8 mouse cellular contexts compared by ENCODE assay signal in genomic region chr2:75055187-75055543, GRCm38 (mm10).
A peak's percentile ranks its signal among the peaks of the same experiment; 100 is the strongest.
DNase-seq lines count a peak whose midpoint lies in the region; ATAC-seq and TF ChIP-seq lines count a peak whose summit lies in the region.

No protein-coding gene starts in this region.

- H3K4me1 ChIP-seq in spleen, adult 2 months (ENCODE audit: control insufficient read depth, insufficient read depth, insufficient read length), result no peaks in the 10 kb centered on the region
- peaks cover 6% of the 10 kb centered on the region; the same call in 1 of the 2 replicates for H3K4me1 ChIP-seq in forebrain, embryonic 15.5 days
- H3K4me1 ChIP-seq in hindbrain, postnatal 0 days (ENCODE audit: insufficient read depth, low read length), result peaks cover 3% of the 10 kb centered on the region; the same call in 1 of the 2 replicates
- H3K4me1 ChIP-seq in limb, embryonic 14.5 days (ENCODE audit: control insufficient read depth, insufficient read depth, low read length), result peaks cover 7% of the 10 kb centered on the region; the same call in 1 of the 2 replicates

- peak; percentile 69 for ATAC-seq in forebrain, embryonic 15.5 days (replicated peaks)
- ATAC-seq in hindbrain, postnatal 0 days, result peak; percentile 76
- ATAC-seq in limb, embryonic 14.5 days (ENCODE audit: low FRiP score, low read depth), result peak; percentile 44; the same call in 1 of the 2 replicates

- H3K4me3 ChIP-seq in spleen, adult 2 months (ENCODE audit: extremely low read depth, insufficient read depth, insufficient read length), result no peak overlapping the region
- peak overlapping the region; percentile 40 for H3K4me3 ChIP-seq in forebrain, embryonic 15.5 days
- H3K4me3 ChIP-seq in hindbrain, postnatal 0 days (ENCODE audit: low read length), result peak overlapping the region; percentile 38
- peak overlapping the region; percentile 32 for H3K4me3 ChIP-seq in limb, embryonic 14.5 days (replicated peaks; ENCODE audit: low read length)
- no peak overlapping the region for H3K4me3 ChIP-seq in myocyte

- no peaks in the 10 kb centered on the region for H3K27me3 ChIP-seq in spleen, adult 2 months (ENCODE audit: control insufficient read depth, insufficient read depth, low read length)
- H3K27me3 ChIP-seq in forebrain, embryonic 15.5 days, result no peaks in the 10 kb centered on the region
- H3K27me3 ChIP-seq in hindbrain, postnatal 0 days (ENCODE audit: insufficient read depth, low read length), result no peaks in the 10 kb centered on the region
- peaks cover 37% of the 10 kb centered on the region for H3K27me3 ChIP-seq in limb, embryonic 14.5 days (ENCODE audit: control insufficient read depth, insufficient read depth, low read length)
- H3K27me3 ChIP-seq in myocyte (ENCODE audit: control insufficient read depth, insufficient read depth, insufficient read length), result peaks cover 28% of the 10 kb centered on the region

- WGBS in spleen, adult 2 months, result 1% methylated on average over 6 of the region's 6 CpGs
- WGBS in forebrain, embryonic 15.5 days, result 2% methylated on average over 6 of the region's 6 CpGs
- 0% methylated on average over 6 of the region's 6 CpGs for WGBS in hindbrain, postnatal 0 days
- 0% methylated on average over 6 of the region's 6 CpGs for WGBS in limb, embryonic 14.5 days

- H3K9me3 ChIP-seq in forebrain, embryonic 15.5 days, result no peaks in the 10 kb centered on the region
- no peaks in the 10 kb centered on the region for H3K9me3 ChIP-seq in hindbrain, postnatal 0 days (ENCODE audit: low read length)
- no peaks in the 10 kb centered on the region for H3K9me3 ChIP-seq in limb, embryonic 14.5 days (ENCODE audit: control insufficient read depth, low read length)

- 0 out of 2 replicates have a peak overlapping the region, but pooled peaks have one; percentile 45 for H3K9ac ChIP-seq in forebrain, embryonic 15.5 days (replicated peaks)
- H3K9ac ChIP-seq in hindbrain, postnatal 0 days (replicated peaks; ENCODE audit: low read length), result peak overlapping the region; percentile 53
- peak overlapping the region; percentile 41 for H3K9ac ChIP-seq in limb, embryonic 14.5 days (ENCODE audit: low read depth, low read length, severe bottlenecking)

- TF ChIP-seq POLR2A in spleen, adult 2 months (IDR thresholded peaks at IDR 0.05; ENCODE audit: low read depth, low read length), result no peak
- TF ChIP-seq POLR2A in limb, embryonic 14.5 days (IDR thresholded peaks at IDR 0.05; ENCODE audit: borderline replicate concordance, extremely low read depth, insufficient read depth, insufficient read length), result no peak
- TF ChIP-seq POLR2A in myocyte (IDR thresholded peaks at IDR 0.05; ENCODE audit: insufficient read length, low read depth), result no peak

- TF ChIP-seq CTCF in spleen, adult 2 months (IDR thresholded peaks at IDR 0.05; ENCODE audit: extremely low read depth, insufficient read depth, insufficient read length, insufficient replicate concordance), result peak; percentile 47; the same call in 1 of the 2 replicates
- peak; percentile 87 for TF ChIP-seq CTCF in hindbrain, postnatal 0 days (IDR thresholded peaks at IDR 0.05; ENCODE audit: low read depth)

- H3K4me2 ChIP-seq in forebrain, embryonic 15.5 days (replicated peaks), result peak overlapping the region; percentile 68
- peak overlapping the region; percentile 63 for H3K4me2 ChIP-seq in hindbrain, postnatal 0 days (ENCODE audit: low read depth, low read length)
- H3K4me2 ChIP-seq in limb, embryonic 14.5 days (replicated peaks; ENCODE audit: low read depth, low read length, severe bottlenecking), result peak overlapping the region; percentile 65
- peak overlapping the region; percentile 60 for H3K4me2 ChIP-seq in myocyte (ENCODE audit: low read depth)

- no peaks in the 10 kb centered on the region for H3K79me2 ChIP-seq in myocyte (ENCODE audit: control insufficient read depth, insufficient read depth)

- no peaks in the 10 kb centered on the region for H3K36me3 ChIP-seq in spleen, adult 2 months (ENCODE audit: control insufficient read depth, insufficient read depth, low read length)
- no peaks in the 10 kb centered on the region for H3K36me3 ChIP-seq in forebrain, embryonic 15.5 days
- no peaks in the 10 kb centered on the region for H3K36me3 ChIP-seq in hindbrain, postnatal 0 days (ENCODE audit: insufficient read depth, low read length)
- no peaks in the 10 kb centered on the region for H3K36me3 ChIP-seq in limb, embryonic 14.5 days (ENCODE audit: control insufficient read depth, insufficient read depth, low read length)
- no peaks in the 10 kb centered on the region for H3K36me3 ChIP-seq in myocyte (ENCODE audit: control insufficient read depth, insufficient read depth)

- no peak overlapping the region for H3ac ChIP-seq in myocyte (ENCODE audit: control insufficient read depth, insufficient read length)

- no peak overlapping the region for H3K27ac ChIP-seq in spleen, adult 2 months (ENCODE audit: insufficient read depth, low read length)
- no peak overlapping the region for H3K27ac ChIP-seq in forebrain, embryonic 15.5 days (replicated peaks)
- no peak overlapping the region for H3K27ac ChIP-seq in hindbrain, postnatal 0 days
- no peak overlapping the region for H3K27ac ChIP-seq in limb, embryonic 14.5 days (replicated peaks; ENCODE audit: low read depth, low read length)

- DNase-seq in spleen, adult 2 months (ENCODE audit: low read depth in 1 of 2, low spot score in 2 of 2), result peak in 1 of 2 experiments; percentile 26
- DNase-seq in spleen, adult 12 weeks (ENCODE audit: low spot score), result no peak
- peak; percentile 11 for DNase-seq in c-Kit-negative CD71-positive TER-119-positive erythroid progenitor cells, embryonic 14.5 days (ENCODE audit: low read depth, low spot score)
- DNase-seq in hindbrain, postnatal 0 days (ENCODE audit: low spot score), result peak; percentile 89
- DNase-seq in limb, embryonic 14.5 days (ENCODE audit: low spot score), result peak; percentile 78
- peak; percentile 35 to 36 for DNase-seq in thymus, postnatal 36 days

TF ChIP-seq in myocyte, 11 proteins besides CTCF, POLR2A, EP300 and RAD21:
- no peak for TF ChIP-seq TCF3 (IDR thresholded peaks at IDR 0.05; ENCODE audit: insufficient read length, low read depth)
TF ChIP-seq in myocyte: peak in this region for 0.

Comparison
In these comparisons a context has a peak if more than half of its experiments do, and no peak if none do; other contexts are left out.
1. H3K4me3 ChIP-seq: peak in forebrain, embryonic 15.5 days (single experiment), hindbrain, postnatal 0 days (single experiment) and limb, embryonic 14.5 days (single experiment); none in spleen, adult 2 months (single experiment) and myocyte (single experiment).
2. Peak in every context shown above with its lines, with median percentiles within 50 percentile points of each other: ATAC-seq, H3K4me2 ChIP-seq and H3K9ac ChIP-seq.